Mouse (Mus musculus): ENCODE data around the gene Polrmt. TPM values are rescaled to one million over a fixed set of nuclear protein-coding genes. Genes with fewer than 3 reads are reported as not detected.

Polrmt gene
- polyA plus RNA-seq, 2 experiments = 33.4 to 64.1 TPM

- H3K4me2 ChIP-seq (replicated peaks; ENCODE audit: low read depth, low read length, severe bottlenecking) = no peak overlapping the region
- WGBS = 70% methylated on average over 4 of the region's 4 CpGs
- no peak overlapping the region for H3K4me3 ChIP-seq (replicated peaks; ENCODE audit: low read length)
- no peaks in the 10 kb centered on the region for H3K9me3 ChIP-seq (ENCODE audit: control insufficient read depth, low read length)
- H3K36me3 ChIP-seq (ENCODE audit: control insufficient read depth, insufficient read depth, low read length) = peaks cover 22% of the 10 kb centered on the region
- H3K9ac ChIP-seq (ENCODE audit: low read depth, low read length, severe bottlenecking) = no peak overlapping the region
- no peak overlapping the region for H3K27ac ChIP-seq (replicated peaks; ENCODE audit: low read depth, low read length)
- no peak for TF ChIP-seq POLR2A (IDR thresholded peaks at IDR 0.05; ENCODE audit: borderline replicate concordance, extremely low read depth, insufficient read depth, insufficient read length)
- H3K4me1 ChIP-seq (ENCODE audit: control insufficient read depth, insufficient read depth, low read length) = peaks cover 9% of the 10 kb centered on the region; the same call in 1 of the 2 replicates
- peaks cover 43% of the 10 kb centered on the region for H3K27me3 ChIP-seq (ENCODE audit: control insufficient read depth, insufficient read depth, low read length)
- ATAC-seq (ENCODE audit: low FRiP score, low read depth) = no peak
- no peak for DNase-seq (ENCODE audit: low spot score)
Measured at GRCm38 (mm10) chr10:79714996-79715395, 31.4 kb downstream of the Polrmt start.

DNA sequence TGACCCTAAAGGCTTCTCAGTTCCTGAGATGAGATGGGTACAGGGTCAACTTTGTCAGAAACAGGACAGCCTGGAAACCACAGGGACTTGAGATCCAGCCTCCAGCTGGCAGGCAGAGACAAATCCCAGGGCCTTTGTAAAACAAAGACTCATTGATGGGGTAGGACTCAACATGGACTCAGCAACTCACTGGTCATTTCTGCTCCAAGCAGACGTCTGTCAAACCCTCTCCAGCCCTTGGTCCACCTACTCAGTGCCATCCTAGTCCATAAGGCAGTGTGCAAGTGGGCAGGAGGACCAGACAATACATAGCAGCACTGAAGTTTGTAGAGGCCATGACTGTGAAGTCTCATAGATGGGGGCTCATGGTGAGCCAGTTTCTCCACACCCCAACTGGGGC lies 33.2 kb downstream of the Polrmt start:
- DNase-seq (ENCODE audit: low spot score) = no peak
- no peak for ATAC-seq (ENCODE audit: low FRiP score, low read depth)
- 33% methylated on average over 1 of the region's 1 CpGs for whole genome bisulfite sequencing
- Histone ChIP-seq H3K4me3 (replicated peaks; ENCODE audit: low read length) (no peak overlapping the region), H3K9me3 (ENCODE audit: control insufficient read depth, low read length) (no peaks in the 10 kb centered on the region), H3K27me3 (ENCODE audit: control insufficient read depth, insufficient read depth, low read length) (peaks cover 36% of the 10 kb centered on the region), H3K4me1 (ENCODE audit: control insufficient read depth, insufficient read depth, low read length) (peaks cover 9% of the 10 kb centered on the region; the same call in 1 of the 2 replicates), H3K9ac (ENCODE audit: low read depth, low read length, severe bottlenecking) (no peak overlapping the region), H3K27ac (replicated peaks; ENCODE audit: low read depth, low read length) (no peak overlapping the region), H3K36me3 (ENCODE audit: control insufficient read depth, insufficient read depth, low read length) (peaks cover 39% of the 10 kb centered on the region), H3K4me2 (replicated peaks; ENCODE audit: low read depth, low read length, severe bottlenecking) (no peak overlapping the region)
- no peak for TF ChIP-seq POLR2A (IDR thresholded peaks at IDR 0.05; ENCODE audit: borderline replicate concordance, extremely low read depth, insufficient read depth, insufficient read length)

DNA sequence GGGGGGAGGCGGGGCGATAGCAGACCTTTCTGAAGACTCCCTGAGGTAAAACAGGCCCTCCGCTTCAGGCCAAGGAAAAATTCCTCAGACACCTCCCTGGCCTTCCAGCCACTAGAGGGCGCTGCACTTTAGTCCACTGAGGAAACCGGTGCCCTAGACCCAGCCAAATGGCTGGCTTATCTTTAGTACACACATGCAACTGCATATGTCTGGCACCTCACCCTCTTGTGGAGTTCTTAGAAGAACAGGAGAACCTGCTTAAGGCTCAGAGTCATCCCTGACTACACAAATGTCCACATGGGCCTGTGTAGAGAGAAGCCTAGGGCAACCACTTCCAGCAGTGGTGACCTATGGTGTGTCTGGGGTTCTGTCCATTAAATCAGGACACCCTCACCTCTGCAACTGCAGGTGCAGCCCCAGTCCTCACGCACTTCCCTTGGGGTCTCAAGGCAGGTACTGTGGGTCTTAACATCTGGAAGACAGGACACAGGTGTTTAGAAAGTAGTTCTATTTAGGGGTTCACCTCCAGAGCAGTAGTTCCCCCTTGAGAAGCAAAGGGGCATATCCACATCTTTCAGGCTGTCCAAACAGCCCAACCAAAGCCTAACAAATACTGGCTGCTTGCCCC lies 33.8 kb downstream of the Polrmt start:
- Histone ChIP-seq H3K4me2 (replicated peaks; ENCODE audit: low read depth, low read length, severe bottlenecking) (no peak overlapping the region), H3K4me1 (ENCODE audit: control insufficient read depth, insufficient read depth, low read length) (peaks cover 6% of the 10 kb centered on the region; the same call in 1 of the 2 replicates), H3K36me3 (ENCODE audit: control insufficient read depth, insufficient read depth, low read length) (peaks cover 45% of the 10 kb centered on the region), H3K9me3 (ENCODE audit: control insufficient read depth, low read length) (no peaks in the 10 kb centered on the region), H3K9ac (ENCODE audit: low read depth, low read length, severe bottlenecking) (no peak overlapping the region), H3K4me3 (replicated peaks; ENCODE audit: low read length) (no peak overlapping the region), H3K27me3 (ENCODE audit: control insufficient read depth, insufficient read depth, low read length) (peaks cover 31% of the 10 kb centered on the region), H3K27ac (replicated peaks; ENCODE audit: low read depth, low read length) (no peak overlapping the region)
- DNase-seq (ENCODE audit: low spot score) = peak; percentile 76
- TF ChIP-seq POLR2A (IDR thresholded peaks at IDR 0.05; ENCODE audit: borderline replicate concordance, extremely low read depth, insufficient read depth, insufficient read length) = no peak
- 18% methylated on average over 3 of the region's 6 CpGs for WGBS
- ATAC-seq (ENCODE audit: low FRiP score, low read depth) = no peak

DNA sequence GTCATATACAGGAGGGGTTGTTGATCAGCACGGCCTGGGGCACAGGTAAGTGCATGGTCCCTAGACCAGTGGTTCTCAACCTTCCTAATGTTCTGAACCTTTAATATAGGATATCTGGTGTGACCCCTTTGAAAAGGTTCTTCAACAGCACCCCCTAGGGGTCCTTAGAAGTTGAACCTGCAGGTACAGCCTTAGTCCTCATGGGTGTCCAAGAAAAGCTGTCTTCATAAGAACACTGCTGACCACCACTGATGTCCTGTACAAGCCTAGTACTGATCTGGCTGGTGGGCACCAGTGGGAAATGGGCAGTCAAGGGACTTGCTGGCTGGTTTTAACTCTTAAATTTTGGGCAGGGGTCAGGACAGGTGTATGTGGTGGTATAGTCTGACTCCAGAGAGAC lies 34.4 kb downstream of the Polrmt start:
- no peak overlapping the region for H3K9ac ChIP-seq (ENCODE audit: low read depth, low read length, severe bottlenecking)
- ATAC-seq (ENCODE audit: low FRiP score, low read depth) (no peak), DNase-seq (ENCODE audit: low spot score) (no peak)
- no peak overlapping the region for H3K27ac ChIP-seq (replicated peaks; ENCODE audit: low read depth, low read length)
- H3K9me3 ChIP-seq (ENCODE audit: control insufficient read depth, low read length) = no peaks in the 10 kb centered on the region
- peaks cover 25% of the 10 kb centered on the region for H3K27me3 ChIP-seq (ENCODE audit: control insufficient read depth, insufficient read depth, low read length)
- H3K36me3 ChIP-seq (ENCODE audit: control insufficient read depth, insufficient read depth, low read length) = peaks cover 48% of the 10 kb centered on the region
- WGBS = 85% methylated on average over 1 of the region's 1 CpGs
- no peak for TF ChIP-seq POLR2A (IDR thresholded peaks at IDR 0.05; ENCODE audit: borderline replicate concordance, extremely low read depth, insufficient read depth, insufficient read length)
- H3K4me2 ChIP-seq (replicated peaks; ENCODE audit: low read depth, low read length, severe bottlenecking) = no peak overlapping the region
- H3K4me1 ChIP-seq (ENCODE audit: control insufficient read depth, insufficient read depth, low read length) = peaks cover 1% of the 10 kb centered on the region; the same call in 1 of the 2 replicates
- no peak overlapping the region for H3K4me3 ChIP-seq (replicated peaks; ENCODE audit: low read length)

GRCm38 (mm10) chr10:79709307-79709706 lies 37.1 kb downstream of the Polrmt start:
- no peak overlapping the region for H3K4me3 ChIP-seq (replicated peaks; ENCODE audit: low read length)
- no peak overlapping the region for H3K9ac ChIP-seq (ENCODE audit: low read depth, low read length, severe bottlenecking)
- no peak for TF ChIP-seq POLR2A (IDR thresholded peaks at IDR 0.05; ENCODE audit: borderline replicate concordance, extremely low read depth, insufficient read depth, insufficient read length)
- ATAC-seq (ENCODE audit: low FRiP score, low read depth) (no peak), DNase-seq (ENCODE audit: low spot score) (no peak)
- no peaks in the 10 kb centered on the region for H3K9me3 ChIP-seq (ENCODE audit: control insufficient read depth, low read length)
- no peak overlapping the region for H3K27ac ChIP-seq (replicated peaks; ENCODE audit: low read depth, low read length)
- 86% methylated on average over 7 of the region's 7 CpGs for WGBS
- no peaks in the 10 kb centered on the region for H3K27me3 ChIP-seq (ENCODE audit: control insufficient read depth, insufficient read depth, low read length)
- peaks cover 51% of the 10 kb centered on the region for H3K36me3 ChIP-seq (ENCODE audit: control insufficient read depth, insufficient read depth, low read length)
- H3K4me2 ChIP-seq (replicated peaks; ENCODE audit: low read depth, low read length, severe bottlenecking) = no peak overlapping the region
- H3K4me1 ChIP-seq (ENCODE audit: control insufficient read depth, insufficient read depth, low read length) = peaks cover 11% of the 10 kb centered on the region

All from limb, embryonic 14.5 days (tissue).